Mouse (Mus musculus): ENCODE results near the gene Zer1. TPM values are rescaled to one million over a fixed set of nuclear protein-coding genes. Genes with fewer than 3 reads are reported as not detected.

Gene Zer1
- polyA plus RNA-seq, 1 experiment from 2014 or later = 8.6 TPM

DNA sequence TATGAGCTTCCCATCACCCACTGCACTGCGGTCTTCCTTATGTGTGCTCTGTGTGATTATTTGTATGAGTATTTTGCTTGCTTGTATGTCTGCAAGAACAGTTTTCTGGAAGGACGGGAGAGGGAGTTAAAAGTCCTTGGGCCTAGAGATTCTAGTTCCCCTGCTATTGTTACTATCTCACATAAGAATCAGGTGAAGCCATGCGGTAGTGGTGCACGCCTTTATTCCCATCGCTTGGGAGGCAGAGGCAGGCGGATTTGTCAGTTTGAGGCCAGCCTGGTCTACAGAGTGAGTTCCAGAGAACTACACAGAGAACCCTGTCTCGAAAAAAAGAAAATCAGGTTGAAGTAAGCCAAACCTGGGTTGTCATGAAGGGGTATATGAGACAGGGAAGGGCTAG, 51.5 kb downstream of the Zer1 start:
- H3K36me3 ChIP-seq = peaks cover 55% of the 10 kb centered on the region
- no peak overlapping the region for H3K27ac ChIP-seq
- H3K4me3 ChIP-seq (replicated peaks) = no peak overlapping the region
- no peaks in the 10 kb centered on the region for H3K27me3 ChIP-seq
- H3K4me2 ChIP-seq = no peak overlapping the region
- H3K4me1 ChIP-seq = peaks cover 14% of the 10 kb centered on the region
- 84% methylated on average over 7 of the region's 7 CpGs for WGBS
- no peak for ATAC-seq (replicated peaks; ENCODE audit: low FRiP score)
- no peaks in the 10 kb centered on the region for H3K9me3 ChIP-seq (replicated peaks)
- H3K9ac ChIP-seq = no peak overlapping the region

DNA sequence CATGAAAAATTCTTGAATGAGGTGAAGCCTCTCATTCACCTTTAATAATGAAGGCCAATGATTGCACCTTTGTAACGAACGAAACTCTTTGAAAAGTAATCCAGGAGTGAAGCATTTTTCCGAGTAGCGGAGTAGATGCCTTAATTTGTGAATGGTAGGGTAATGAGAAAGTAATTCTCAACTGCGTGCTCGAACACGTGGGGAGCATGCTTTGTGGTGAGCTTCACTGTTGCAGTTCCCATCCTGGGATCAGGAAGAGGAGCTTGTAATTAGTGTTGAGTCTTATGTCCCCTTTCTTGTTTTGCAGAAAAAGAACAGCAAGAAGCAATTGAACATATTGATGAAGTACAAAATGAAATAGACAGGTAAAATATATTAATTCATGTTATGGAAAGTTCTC, 56.4 kb downstream of the Zer1 start:
- WGBS = 8% methylated on average over 7 of the region's 7 CpGs
- Histone ChIP-seq H3K4me2 (peak overlapping the region; percentile 64), H3K9me3 (replicated peaks) (no peaks in the 10 kb centered on the region), H3K27ac (peak overlapping the region; percentile 100; the same call in 1 of the 2 replicates), H3K4me3 (replicated peaks) (peak overlapping the region; percentile 96), H3K27me3 (no peaks in the 10 kb centered on the region), H3K36me3 (peaks cover 39% of the 10 kb centered on the region), H3K4me1 (peaks cover 37% of the 10 kb centered on the region), H3K9ac (peak overlapping the region; percentile 99)
- no peak for ATAC-seq (replicated peaks; ENCODE audit: low FRiP score)

- Histone ChIP-seq H3K27ac (peak overlapping the region; percentile 100), H3K9me3 (replicated peaks) (no peaks in the 10 kb centered on the region), H3K4me3 (replicated peaks) (peak overlapping the region; percentile 96), H3K27me3 (no peaks in the 10 kb centered on the region), H3K4me2 (peak overlapping the region; percentile 64), H3K9ac (peak overlapping the region; percentile 99), H3K4me1 (peaks cover 44% of the 10 kb centered on the region), H3K36me3 (peaks cover 32% of the 10 kb centered on the region)
- peak; percentile 16 for ATAC-seq (replicated peaks; ENCODE audit: low FRiP score)
- 1% methylated on average over 53 of the region's 69 CpGs for WGBS
Observed at GRCm38 (mm10) chr2:30067031-30067888, 57.1 kb downstream of the Zer1 start.

DNA sequence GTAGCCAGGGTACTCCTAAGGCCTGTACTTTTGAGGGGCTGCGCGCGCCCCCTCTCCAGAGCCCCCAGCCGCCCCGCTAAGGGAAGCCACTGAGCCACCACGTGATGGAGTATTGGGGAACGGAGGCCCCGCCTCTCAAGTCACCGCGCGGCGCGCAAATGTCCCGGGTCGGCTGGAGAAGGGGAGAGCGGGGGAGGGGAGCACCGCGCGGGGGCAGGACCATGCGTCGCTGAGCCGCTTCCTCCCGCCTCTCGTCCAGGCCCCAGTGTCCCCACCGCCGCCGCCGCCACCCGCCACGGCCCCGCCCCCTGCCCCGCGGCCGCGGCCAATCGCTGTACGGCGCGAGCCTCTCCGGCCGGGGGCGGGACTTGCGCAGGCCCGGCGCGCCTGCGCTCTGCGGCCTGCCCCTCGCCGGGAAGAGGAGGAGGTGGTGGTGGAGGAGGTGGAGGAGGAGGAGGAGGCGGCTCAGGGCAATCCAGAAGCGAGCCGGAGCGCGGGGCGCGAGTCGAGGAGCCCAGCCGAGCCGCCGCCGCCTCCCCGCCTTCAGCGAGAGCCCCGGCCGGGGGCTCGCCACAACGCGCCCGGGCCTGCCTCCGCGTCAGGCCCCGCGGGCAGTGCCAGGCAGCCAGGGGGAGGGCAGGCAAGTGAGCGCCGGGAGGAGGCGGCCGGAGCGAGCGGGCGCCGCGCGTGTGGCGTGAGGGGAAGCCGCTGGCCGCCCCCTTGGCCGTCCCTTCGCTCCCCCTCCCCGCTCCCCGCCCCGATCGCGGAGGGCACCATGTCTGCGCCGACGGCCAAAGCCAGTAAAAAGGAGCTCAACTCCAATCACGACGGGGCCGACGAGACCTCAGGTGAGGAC, 58.1 kb downstream of the Zer1 start:
- peak overlapping the region; percentile 83 for H3K4me2 ChIP-seq
- WGBS = under 1% methylated on average over 49 of the region's 101 CpGs
- no peaks in the 10 kb centered on the region for H3K27me3 ChIP-seq
- H3K27ac ChIP-seq = peak overlapping the region; percentile 100
- H3K9me3 ChIP-seq (replicated peaks) = no peaks in the 10 kb centered on the region
- peaks cover 27% of the 10 kb centered on the region for H3K36me3 ChIP-seq
- H3K4me1 ChIP-seq = peaks cover 48% of the 10 kb centered on the region
- peak overlapping the region; percentile 96 for H3K4me3 ChIP-seq (replicated peaks)
- ATAC-seq (replicated peaks; ENCODE audit: low FRiP score) = peak; percentile 93
- peak overlapping the region; percentile 99 for H3K9ac ChIP-seq

- Histone ChIP-seq H3K4me3 (replicated peaks) (peak overlapping the region; percentile 66), H3K27ac (peak overlapping the region; percentile 97; the same call in 1 of the 2 replicates), H3K36me3 (peaks cover 12% of the 10 kb centered on the region), H3K4me2 (peak overlapping the region; percentile 86), H3K27me3 (no peaks in the 10 kb centered on the region), H3K9me3 (replicated peaks) (no peaks in the 10 kb centered on the region), H3K9ac (peak overlapping the region; percentile 75; the same call in 1 of the 2 replicates), H3K4me1 (peaks cover 53% of the 10 kb centered on the region)
- WGBS = 33% methylated on average over 3 of the region's 3 CpGs
- ATAC-seq (replicated peaks; ENCODE audit: low FRiP score) = no peak
Observed at GRCm38 (mm10) chr2:30064298-30064697, 60.1 kb downstream of the Zer1 start.

GRCm38 (mm10) chr2:30063791-30064190, 60.6 kb downstream of the Zer1 start:
- no peaks in the 10 kb centered on the region for H3K9me3 ChIP-seq (replicated peaks)
- peak overlapping the region; percentile 97 for H3K27ac ChIP-seq
- peak overlapping the region; percentile 66 for H3K4me3 ChIP-seq (replicated peaks)
- no peak for ATAC-seq (replicated peaks; ENCODE audit: low FRiP score)
- H3K9ac ChIP-seq = peak overlapping the region; percentile 75
- H3K27me3 ChIP-seq = no peaks in the 10 kb centered on the region
- H3K4me2 ChIP-seq = peak overlapping the region; percentile 86
- WGBS = 7% methylated on average over 3 of the region's 3 CpGs
- peaks cover 7% of the 10 kb centered on the region for H3K36me3 ChIP-seq
- peaks cover 53% of the 10 kb centered on the region for H3K4me1 ChIP-seq

GRCm38 (mm10) chr2:30063235-30063634, 61.1 kb downstream of the Zer1 start:
- H3K4me3 ChIP-seq (replicated peaks) = peak overlapping the region; percentile 66
- H3K27me3 ChIP-seq = no peaks in the 10 kb centered on the region
- H3K9ac ChIP-seq = peak overlapping the region; percentile 75
- H3K4me1 ChIP-seq = peaks cover 48% of the 10 kb centered on the region
- H3K9me3 ChIP-seq (replicated peaks) = no peaks in the 10 kb centered on the region
- no peak for ATAC-seq (replicated peaks; ENCODE audit: low FRiP score)
- peak overlapping the region; percentile 86 for H3K4me2 ChIP-seq
- 4% methylated on average over 8 of the region's 8 CpGs for WGBS
- H3K27ac ChIP-seq = peak overlapping the region; percentile 97
- peaks cover 1% of the 10 kb centered on the region for H3K36me3 ChIP-seq

GRCm38 (mm10) chr2:30062249-30063093, 61.9 kb downstream of the Zer1 start:
- H3K4me2 ChIP-seq = peak overlapping the region; percentile 86
- peaks cover 44% of the 10 kb centered on the region for H3K4me1 ChIP-seq
- no peaks in the 10 kb centered on the region for H3K36me3 ChIP-seq
- H3K4me3 ChIP-seq (replicated peaks) = peak overlapping the region; percentile 66
- peak overlapping the region; percentile 97 for H3K27ac ChIP-seq
- peak overlapping the region; percentile 75 for H3K9ac ChIP-seq
- WGBS = under 1% methylated on average over 40 of the region's 40 CpGs
- no peaks in the 10 kb centered on the region for H3K9me3 ChIP-seq (replicated peaks)
- ATAC-seq (replicated peaks; ENCODE audit: low FRiP score) = peak; percentile 33
- H3K27me3 ChIP-seq = no peaks in the 10 kb centered on the region

- WGBS = 9% methylated on average over 37 of the region's 37 CpGs
- no peaks in the 10 kb centered on the region for H3K9me3 ChIP-seq (replicated peaks)
- ATAC-seq (replicated peaks; ENCODE audit: low FRiP score) = no peak; the same call in 1 of the 2 replicates
- peaks cover 48% of the 10 kb centered on the region for H3K4me1 ChIP-seq
- H3K27me3 ChIP-seq = no peaks in the 10 kb centered on the region
- peak overlapping the region; percentile 66 for H3K4me3 ChIP-seq (replicated peaks)
- H3K27ac ChIP-seq = peak overlapping the region; percentile 97
- H3K36me3 ChIP-seq = no peaks in the 10 kb centered on the region
- H3K9ac ChIP-seq = peak overlapping the region; percentile 75
- H3K4me2 ChIP-seq = peak overlapping the region; percentile 86
Observed at GRCm38 (mm10) chr2:30061215-30062166, 62.9 kb downstream of the Zer1 start.

GRCm38 (mm10) chr2:30058418-30058817, 66.0 kb downstream of the Zer1 start:
- ATAC-seq (replicated peaks; ENCODE audit: low FRiP score) = no peak
- no peak overlapping the region for H3K4me3 ChIP-seq (replicated peaks)
- WGBS = 64% methylated on average over 5 of the region's 5 CpGs
- no peak overlapping the region for H3K4me2 ChIP-seq
- H3K9me3 ChIP-seq (replicated peaks) = no peaks in the 10 kb centered on the region
- no peak overlapping the region for H3K9ac ChIP-seq
- H3K4me1 ChIP-seq = peaks cover 25% of the 10 kb centered on the region
- H3K27ac ChIP-seq = no peak overlapping the region
- H3K27me3 ChIP-seq = no peaks in the 10 kb centered on the region
- H3K36me3 ChIP-seq = no peaks in the 10 kb centered on the region
